Mouse (Mus musculus): ENCODE data around the gene Gars. TPM values are rescaled to one million over a fixed set of nuclear protein-coding genes. Genes with fewer than 3 reads are reported as not detected.

Gars gene
- total and polyA plus RNA-seq, 3 experiments, result 171 to 325 (median 225) TPM

GRCm38 (mm10) chr6:55001320-55001719, 36.5 kb upstream of the Gars start:
- Histone ChIP-seq H3K36me3 (ENCODE audit: control insufficient read depth in 1 of 2, insufficient read depth in 2 of 2, low read length in 2 of 2) (no peaks in the 10 kb centered on the region), H3K79me2 (ENCODE audit: control insufficient read depth, insufficient read depth, low read length, poor library complexity) (no peaks in the 10 kb centered on the region), H3K27ac (ENCODE audit: control insufficient read depth, low read depth, low read length) (no peak overlapping the region), H3K4me3 (ENCODE audit: control insufficient read depth in 1 of 2, insufficient read depth in 1 of 2, low read depth in 2 of 2, low read length in 2 of 2) (no peak overlapping the region), H3K9ac (ENCODE audit: control insufficient read depth, low read depth, low read length, poor library complexity, severe bottlenecking) (no peak overlapping the region), H3K27me3 (ENCODE audit: control insufficient read depth in 1 of 2, insufficient read depth in 2 of 2, low read length in 2 of 2) (peaks cover 8 to 14% of the 10 kb centered on the region in 2 experiments), H3K9me3 (replicated peaks; ENCODE audit: insufficient read depth, low read length) (no peaks in the 10 kb centered on the region), H3K4me1 (ENCODE audit: control insufficient read depth in 1 of 2, insufficient read depth in 2 of 2, low read length in 2 of 2) (no peaks in the 10 kb centered on the region)
- TF ChIP-seq TBP (IDR thresholded peaks at IDR 0.05; ENCODE audit: low read depth, low read length) (no peak), TCF12 (IDR thresholded peaks at IDR 0.05; ENCODE audit: low read depth, low read length) (no peak), E2F4 (IDR thresholded peaks at IDR 0.05; ENCODE audit: borderline replicate concordance, low read depth, low read length) (no peak), CHD2 (IDR thresholded peaks at IDR 0.05; ENCODE audit: low read length) (no peak), EP300 (IDR thresholded peaks at IDR 0.05; ENCODE audit: low read depth in 1 of 2, low read length in 2 of 2) (no peak), USF2 (IDR thresholded peaks at IDR 0.05; ENCODE audit: borderline replicate concordance in 1 of 2, insufficient read depth in 1 of 2, low read depth in 1 of 2, low read length in 2 of 2) (no peak), USF1 (IDR thresholded peaks at IDR 0.05; ENCODE audit: low read depth, low read length) (no peak)
- no peak for DNase-seq (ENCODE audit: low read depth, low spot score)

GRCm38 (mm10) chr6:55002438-55002837, 35.4 kb upstream of the Gars start:
- no peaks in the 10 kb centered on the region for H3K4me1 ChIP-seq (ENCODE audit: control insufficient read depth in 1 of 2, insufficient read depth in 2 of 2, low read length in 2 of 2)
- H3K4me3 ChIP-seq (ENCODE audit: control insufficient read depth in 1 of 2, insufficient read depth in 1 of 2, low read depth in 2 of 2, low read length in 2 of 2), result no peak overlapping the region
- no peak overlapping the region for H3K27ac ChIP-seq (ENCODE audit: control insufficient read depth, low read depth, low read length)
- TF ChIP-seq MAX (IDR thresholded peaks at IDR 0.05; ENCODE audit: low read length) (no peak), CHD1 (IDR thresholded peaks at IDR 0.05; ENCODE audit: low read depth, low read length) (no peak), ZNF384 (IDR thresholded peaks at IDR 0.05; ENCODE audit: low read depth, low read length) (no peak), KAT2A (conservative IDR thresholded peaks at IDR 0.05; ENCODE audit: low read depth, low read length) (no peak), MEF2A (IDR thresholded peaks at IDR 0.05; ENCODE audit: extremely low read depth, insufficient replicate concordance, low read depth, low read length, poor library complexity, severe bottlenecking) (no peak), ZKSCAN1 (IDR thresholded peaks at IDR 0.05; ENCODE audit: low read depth, low read length) (no peak), SIN3A (IDR thresholded peaks at IDR 0.05; ENCODE audit: low read length) (no peak), USF2 (IDR thresholded peaks at IDR 0.05; ENCODE audit: borderline replicate concordance in 1 of 2, insufficient read depth in 1 of 2, low read depth in 1 of 2, low read length in 2 of 2) (no peak), POLR2AphosphoS5 (IDR thresholded peaks at IDR 0.05; ENCODE audit: borderline replicate concordance, low read depth, low read length) (no peak), ETS1 (IDR thresholded peaks at IDR 0.05; ENCODE audit: low read depth, low read length) (no peak), TAL1 (IDR thresholded peaks at IDR 0.05; ENCODE audit: low read length) (no peak), HCFC1 (IDR thresholded peaks at IDR 0.05; ENCODE audit: low read depth, low read length) (no peak)
- no peak for DNase-seq (ENCODE audit: low read depth, low spot score)
- no peaks in the 10 kb centered on the region for H3K79me2 ChIP-seq (ENCODE audit: control insufficient read depth, insufficient read depth, low read length, poor library complexity)
- H3K27me3 ChIP-seq (ENCODE audit: control insufficient read depth in 1 of 2, insufficient read depth in 2 of 2, low read length in 2 of 2), result peaks cover 12 to 15% of the 10 kb centered on the region in 2 experiments
- H3K36me3 ChIP-seq (ENCODE audit: control insufficient read depth in 1 of 2, insufficient read depth in 2 of 2, low read length in 2 of 2), result no peaks in the 10 kb centered on the region
- H3K9me3 ChIP-seq (replicated peaks; ENCODE audit: insufficient read depth, low read length), result no peaks in the 10 kb centered on the region
- H3K9ac ChIP-seq (ENCODE audit: control insufficient read depth, low read depth, low read length, poor library complexity, severe bottlenecking), result no peak overlapping the region

Data from MEL (cell line).